Mouse (Mus musculus) ES-CJ7 (cell line): ENCODE data around the gene Dip2a.

ENCODE experiments used
- DNase-seq: peaks from one replicate; pipeline ENCODE4 v3.0.0; 2011; ENCODE audit warnings: low read depth, low spot score

Dip2a gene

GRCm38 (mm10) chr10:76306738-76307137, 38.4 kb downstream of the Dip2a start:
- no peak for DNase-seq

DNA sequence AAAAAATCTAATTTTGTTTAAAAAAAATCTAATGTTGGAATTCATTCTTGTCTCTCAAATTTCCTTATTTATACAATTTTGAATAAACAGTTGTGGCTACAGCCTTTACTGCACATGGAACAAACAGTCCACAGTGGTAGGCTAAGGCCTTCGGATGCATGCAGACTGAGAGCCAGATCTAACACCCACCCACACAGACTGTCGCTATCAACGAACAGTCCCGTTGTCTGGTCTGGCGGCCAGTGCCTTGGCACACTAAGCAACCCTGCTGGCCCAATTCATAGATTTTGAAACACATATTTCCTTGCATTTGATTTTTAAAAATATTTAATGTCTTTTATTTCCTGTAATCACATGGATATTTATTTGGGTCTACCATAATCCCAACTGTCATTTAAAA, 45.0 kb downstream of the Dip2a start:
- DNase-seq, result no peak

GRCm38 (mm10) chr10:76293222-76293621, 51.9 kb downstream of the Dip2a start:
- DNase-seq, result no peak

- DNase-seq, result no peak
These were observed 55.0 kb downstream of the Dip2a start for GRCm38 (mm10) chr10:76289936-76290671.

DNA sequence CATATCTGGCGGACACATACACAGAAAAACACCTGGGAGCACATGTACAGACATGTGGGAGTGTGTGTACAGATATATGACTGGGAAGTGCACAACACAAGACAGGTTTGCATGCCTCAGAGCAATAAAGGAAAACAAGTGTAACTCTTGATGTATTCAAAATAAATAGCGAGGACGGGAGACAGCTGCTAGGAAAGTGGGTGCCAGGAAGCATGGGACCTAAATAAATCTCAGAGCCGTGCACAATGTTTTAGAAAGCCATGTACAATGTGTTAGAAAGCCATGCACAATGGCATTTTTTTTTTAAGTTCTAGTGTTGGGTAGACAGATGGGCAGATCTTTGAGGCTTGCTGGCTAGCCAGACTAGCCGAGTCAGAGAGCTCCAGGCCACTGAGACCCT, 56.0 kb downstream of the Dip2a start:
- DNase-seq, result no peak

GRCm38 (mm10) chr10:76288268-76288993, 56.7 kb downstream of the Dip2a start:
- DNase-seq, result no peak

GRCm38 (mm10) chr10:76278541-76279097, 66.5 kb downstream of the Dip2a start:
- no peak for DNase-seq

GRCm38 (mm10) chr10:76275256-76275655, 69.8 kb downstream of the Dip2a start:
- DNase-seq, result no peak

DNA sequence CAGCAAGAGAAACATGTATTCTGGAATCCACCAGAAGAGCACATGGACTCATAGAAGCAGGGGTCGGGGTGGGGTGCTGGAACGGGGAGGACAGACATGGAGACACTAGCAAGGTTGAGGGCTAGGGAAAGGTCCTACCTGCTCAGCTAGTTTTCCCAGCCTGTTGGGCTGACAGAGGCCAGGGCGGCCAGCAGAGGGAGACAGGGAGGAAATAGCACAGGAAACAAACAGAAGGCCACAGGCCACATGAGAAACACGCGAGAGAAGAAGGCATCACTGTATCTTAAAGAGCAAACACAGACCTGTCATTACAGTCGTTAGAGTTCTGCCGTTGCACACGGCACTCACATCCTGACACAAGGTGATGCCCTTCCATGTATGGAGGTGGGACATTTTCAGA, 73.9 kb downstream of the Dip2a start:
- DNase-seq, result peak; percentile 42

GRCm38 (mm10) chr10:76262431-76262830, 82.7 kb downstream of the Dip2a start:
- DNase-seq, result no peak

DNA sequence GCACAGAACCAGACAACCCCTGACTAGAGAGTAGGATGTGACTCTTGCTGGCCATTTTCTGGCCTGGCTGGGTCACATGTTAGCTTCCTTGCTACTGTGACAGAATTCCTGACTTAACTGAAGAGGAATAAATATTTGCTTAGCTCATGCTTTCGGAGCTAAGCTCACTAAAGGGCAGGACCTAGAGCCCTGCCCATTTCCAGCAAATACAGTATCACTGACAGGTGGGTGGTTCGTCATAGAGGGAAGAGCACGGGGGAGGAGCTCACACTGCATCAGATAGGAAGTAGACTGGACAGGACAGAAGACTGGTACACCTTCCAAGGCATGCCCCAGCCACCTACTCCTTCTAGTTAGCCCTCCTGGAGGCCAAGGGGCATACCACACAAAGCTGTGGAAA, 83.6 kb downstream of the Dip2a start:
- no peak for DNase-seq

- DNase-seq, result peak; percentile 46
These were observed 84.6 kb downstream of the Dip2a start for GRCm38 (mm10) chr10:76260358-76261059.

DNA sequence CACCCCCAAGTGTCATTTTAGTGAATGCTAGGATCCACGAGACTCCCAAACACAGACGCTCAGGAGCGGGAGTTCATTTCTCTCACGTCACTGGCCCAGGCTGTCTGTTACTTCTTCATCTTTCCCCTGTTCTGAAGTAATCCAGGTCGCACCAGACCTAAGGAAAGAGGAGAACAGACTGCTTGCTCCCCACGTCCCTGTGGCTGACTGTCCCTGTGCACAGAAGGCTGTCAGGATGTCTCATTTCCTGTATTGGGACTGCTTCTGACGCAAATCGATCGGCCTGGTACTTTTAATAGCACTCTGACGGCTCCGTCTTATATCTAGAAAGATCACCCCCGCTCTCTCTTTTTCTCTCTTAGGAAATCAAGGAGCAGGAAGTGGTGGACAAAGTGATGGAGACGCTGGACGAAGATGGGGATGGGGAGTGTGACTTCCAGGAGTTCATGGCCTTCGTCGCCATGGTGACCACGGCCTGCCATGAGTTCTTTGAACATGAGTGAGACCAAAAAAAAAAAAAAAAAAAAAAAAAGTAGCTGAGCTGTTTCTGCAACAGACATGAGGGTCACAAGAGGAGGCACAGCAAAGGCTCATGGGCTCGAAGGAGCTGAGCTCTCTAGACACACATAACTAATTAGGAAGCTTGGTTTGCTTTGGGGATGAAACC, 85.4 kb downstream of the Dip2a start:
- no peak for DNase-seq

- no peak for DNase-seq
These were observed 87.2 kb downstream of the Dip2a start for GRCm38 (mm10) chr10:76257719-76258390.

GRCm38 (mm10) chr10:76257231-76257630, 87.9 kb downstream of the Dip2a start:
- no peak for DNase-seq

DNA sequence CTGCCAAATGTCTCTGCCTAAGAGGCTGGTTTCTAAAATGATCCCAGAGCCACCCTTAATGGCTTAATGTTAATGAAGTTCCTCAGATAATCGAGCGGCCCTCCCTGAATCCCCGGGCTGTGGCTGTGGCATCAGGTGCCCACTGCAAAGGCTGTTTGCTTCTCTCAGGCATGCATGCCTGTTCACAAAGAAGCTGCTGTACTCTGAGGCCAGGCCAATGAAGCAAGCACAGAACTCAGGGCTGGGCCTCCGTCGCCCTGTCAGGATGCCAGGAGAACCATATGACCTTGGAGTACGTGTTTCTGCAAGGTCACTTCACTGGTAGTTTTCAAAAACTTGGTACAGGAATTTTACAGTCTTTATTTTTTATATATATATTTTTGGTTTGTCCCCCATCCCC, 89.5 kb downstream of the Dip2a start:
- no peak for DNase-seq

GRCm38 (mm10) chr10:76253536-76253935, 91.6 kb downstream of the Dip2a start, which contains the start of gene S100b:
TSS of gene S100b (plus strand) at chr10:76253853.
- DNase-seq, result no peak

DNA sequence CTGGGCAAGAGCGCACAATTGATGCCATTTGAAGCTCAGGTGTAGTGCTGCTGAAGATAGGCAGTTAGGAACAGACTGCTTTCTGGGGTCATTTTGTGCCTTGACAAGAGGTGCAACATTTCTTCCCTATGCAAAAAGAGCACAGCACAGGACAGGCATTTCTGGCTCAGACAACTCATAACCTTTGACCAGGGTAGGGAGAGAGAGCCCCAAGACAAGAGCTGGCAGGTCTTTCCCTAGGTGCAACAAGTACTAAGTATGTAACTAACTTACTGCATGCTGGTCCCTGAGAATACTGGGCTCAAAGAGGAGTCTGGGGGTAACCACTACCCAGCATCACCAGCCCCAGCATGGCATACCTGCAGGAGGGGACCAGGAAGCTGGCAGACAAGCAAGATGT, 92.0 kb downstream of the Dip2a start:
- no peak for DNase-seq

- no peak for DNase-seq
These were observed 94.2 kb downstream of the Dip2a start for GRCm38 (mm10) chr10:76250870-76251269.

DNA sequence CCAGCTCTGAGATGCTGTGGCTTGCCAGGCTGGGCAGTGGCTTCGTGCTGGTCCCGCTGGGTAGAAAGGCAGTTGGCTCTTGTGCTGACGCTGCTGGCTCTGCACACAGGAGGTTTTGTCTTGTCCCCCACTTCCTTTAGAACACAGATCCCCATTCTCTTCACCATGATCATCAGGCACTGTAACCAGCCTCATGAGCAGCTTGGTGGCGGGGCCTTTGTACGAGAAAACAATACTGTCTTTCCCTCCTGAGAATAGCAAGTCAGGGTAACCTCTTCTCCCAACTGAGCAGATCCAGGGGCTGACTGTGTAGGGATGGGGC, 96.5 kb downstream of the Dip2a start:
- no peak for DNase-seq

- no peak for DNase-seq
These were observed 97.0 kb downstream of the Dip2a start for GRCm38 (mm10) chr10:76247960-76248646.
